Mouse (Mus musculus): ENCODE results near the gene Mettl15.
"Not testable (repeated sequence)": the region's sequence is repeated elsewhere in the genome, so short reads cannot be mapped to it uniquely, and the experiment has no call there.

Gene Mettl15

GRCm38 (mm10) chr2:109280600-109281340 lies at the start of gene Mettl15, which contains the start of gene Kif18a:
Mettl15 (minus strand) TSS chr2:109280748.
Kif18a (plus strand) TSS chr2:109280738.
- peak; percentile 99 for DNase-seq

GRCm38 (mm10) chr2:109311369-109311768 lies 30.8 kb upstream of the Mettl15 start:
- DNase-seq = no peak

GRCm38 (mm10) chr2:109303638-109304037 lies 23.1 kb upstream of the Mettl15 start:
- DNase-seq = no peak

GRCm38 (mm10) chr2:109302234-109302633 lies 21.7 kb upstream of the Mettl15 start:
- DNase-seq = no peak

- DNase-seq = no peak
These were observed 17.6 kb upstream of the Mettl15 start for GRCm38 (mm10) chr2:109298160-109298559.

- DNase-seq = no peak
These were observed 15.7 kb upstream of the Mettl15 start for GRCm38 (mm10) chr2:109296264-109296663.

- DNase-seq = no peak
These were observed 8.8 kb upstream of the Mettl15 start for GRCm38 (mm10) chr2:109289327-109289726.

GRCm38 (mm10) chr2:109284121-109284520 lies 3.6 kb upstream of the Mettl15 start:
- DNase-seq = no peak

- peak; percentile 77 for DNase-seq
These were observed 768 bp upstream of the Mettl15 start for GRCm38 (mm10) chr2:109281341-109281690.

GRCm38 (mm10) chr2:109280272-109280599 lies 312 bp downstream of the Mettl15 start:
- no peak for DNase-seq

GRCm38 (mm10) chr2:109278036-109278435 lies 2.5 kb downstream of the Mettl15 start:
- peak; percentile 60 for DNase-seq

GRCm38 (mm10) chr2:109277593-109277992 lies 3.0 kb downstream of the Mettl15 start:
- peak; percentile 15 for DNase-seq

GRCm38 (mm10) chr2:109273098-109273497 lies 7.5 kb downstream of the Mettl15 start:
- no peak for DNase-seq

GRCm38 (mm10) chr2:109262779-109263178 lies 17.8 kb downstream of the Mettl15 start:
- no peak for DNase-seq

- peak; percentile 72 for DNase-seq
These were observed 38.6 kb downstream of the Mettl15 start for GRCm38 (mm10) chr2:109241947-109242346.

- no peak for DNase-seq
These were observed 44.8 kb downstream of the Mettl15 start for GRCm38 (mm10) chr2:109235741-109236140.

- peak; percentile 90 for DNase-seq
These were observed 46.7 kb downstream of the Mettl15 start for GRCm38 (mm10) chr2:109233876-109234275.

GRCm38 (mm10) chr2:109230443-109230842 lies 50.1 kb downstream of the Mettl15 start:
- DNase-seq = no peak

GRCm38 (mm10) chr2:109227196-109227595 lies 53.4 kb downstream of the Mettl15 start:
- DNase-seq = no peak

GRCm38 (mm10) chr2:109221470-109221869 lies 59.1 kb downstream of the Mettl15 start:
- no peak for DNase-seq

GRCm38 (mm10) chr2:109216678-109217077 lies 63.9 kb downstream of the Mettl15 start:
- DNase-seq = not testable (repeated sequence)

GRCm38 (mm10) chr2:109210641-109211040 lies 69.9 kb downstream of the Mettl15 start:
- DNase-seq = not testable (repeated sequence)

- no peak for DNase-seq
These were observed 72.5 kb downstream of the Mettl15 start for GRCm38 (mm10) chr2:109208032-109208431.

GRCm38 (mm10) chr2:109182993-109183392 lies 97.6 kb downstream of the Mettl15 start:
- DNase-seq = peak; percentile 68

GRCm38 (mm10) chr2:109158509-109158908 lies 122.0 kb downstream of the Mettl15 start:
- DNase-seq = no peak
